Mouse (Mus musculus) lung, postnatal 0 days (tissue): Measurements from ENCODE around the gene Itpr2. TPM values are rescaled to one million over a fixed set of nuclear protein-coding genes. Genes with fewer than 3 reads are reported as not detected.

Experiments used
- ATAC-seq: fragments of 200-750 bp; cut with Nextera tagmentation; 2 replicates; pipeline ENCODE4 v1.8.0; 2017; ENCODE audit warnings: moderate library complexity
- DNase-seq: peaks from one replicate; pipeline ENCODE4 v3.0.0-alpha.2; 2016; ENCODE audit warnings: low spot score
- H3K27ac ChIP-seq: fragments of 300-500 bp; sonication (generic); 2 replicates; pipeline ENCODE4 v1.5.1; 2014; ENCODE audit warnings: antibody characterized with exemption, mild to moderate bottlenecking, low read length, mixed read lengths
- H3K27me3 ChIP-seq: fragments of 300-500 bp; sonication (generic); replicated peaks from 2 replicates; pipeline ENCODE4 v1.6.1; 2014; ENCODE audit warnings: low read length, mixed read lengths; ENCODE audit not compliant: insufficient read depth
- H3K36me3 ChIP-seq: fragments of 300-500 bp; sonication (generic); 2 replicates; pipeline ENCODE4 v1.6.1; 2014; ENCODE audit warnings: low read length, mixed read lengths; ENCODE audit not compliant: insufficient read depth
- H3K4me1 ChIP-seq: fragments of 300-500 bp; sonication (generic); 2 replicates; pipeline ENCODE4 v1.6.1; 2014; ENCODE audit warnings: antibody characterized with exemption, low read depth, low read length, mixed read lengths; ENCODE audit not compliant: insufficient read depth
- H3K4me2 ChIP-seq: fragments of 300-500 bp; sonication (generic); replicated peaks from 2 replicates; pipeline ENCODE4 v1.6.1; 2014; ENCODE audit warnings: low read depth, mild to moderate bottlenecking, low read length, moderate library complexity, mixed read lengths
- H3K4me3 ChIP-seq: fragments of 300-500 bp; sonication (generic); 2 replicates; pipeline ENCODE4 v1.5.1; 2014; ENCODE audit warnings: low read depth, low read length
- H3K9ac ChIP-seq: fragments of 300-500 bp; sonication (generic); replicated peaks from 2 replicates; pipeline ENCODE4 v1.6.1; 2014; ENCODE audit warnings: low read depth, mild to moderate bottlenecking
- H3K9me3 ChIP-seq: fragments of 300-500 bp; sonication (generic); 2 replicates; pipeline ENCODE4 v1.6.1; 2016; ENCODE audit warnings: low read length, mixed read lengths
- CTCF ChIP-seq: IDR thresholded peaks from 2 replicates; pipeline ENCODE4 v1.5.1; 2016; ENCODE audit warnings: antibody characterized with exemption, mild to moderate bottlenecking
- EP300 ChIP-seq: IDR thresholded peaks from 2 replicates; pipeline ENCODE4 v1.6.1; 2016; ENCODE audit warnings: antibody characterized with exemption, mild to moderate bottlenecking, control low read depth
- WGBS: fragments of 180-500 bp; shearing (Covaris S2); extraction: QIAGEN DNeasy Blood & Tissue Kit; methylation state at CpG from one replicate; pipeline ENCODE4 v1.1.7; 2014; 5-methylcytosine and 5-hydroxymethylcytosine counted together
- polyA plus RNA-seq: library from polyadenylated mRNA; unstranded; fragments of >200 nt; fragmentation: Nextera tagmentation; extraction: Ambion mirVana; gene quantifications from 2 replicates; pipeline ENCODE4 v1.2.1, GENCODE M21; 2015

Itpr2 gene
- polyA plus RNA-seq, 1 experiment from 2014 or later, result 15.7 TPM

- Histone ChIP-seq H3K4me3 (no peak overlapping the region), H3K4me2 (no peak overlapping the region), H3K27me3 (no peaks in the 10 kb centered on the region), H3K9me3 (no peaks in the 10 kb centered on the region), H3K9ac (no peak overlapping the region), H3K36me3 (no peaks in the 10 kb centered on the region), H3K27ac (no peak overlapping the region), H3K4me1 (no peaks in the 10 kb centered on the region)
- no peak for DNase-seq
- no peak for ATAC-seq
- TF ChIP-seq EP300, result no peak
- TF ChIP-seq CTCF, result no peak
- 53% methylated on average over 4 of the region's 4 CpGs for WGBS
Measured at GRCm38 (mm10) chr6:146538661-146539060, 36.6 kb upstream of the Itpr2 start.

GRCm38 (mm10) chr6:146538071-146538470 lies 36.0 kb upstream of the Itpr2 start:
- TF ChIP-seq CTCF (no peak), EP300 (no peak)
- Histone ChIP-seq H3K4me1 (no peaks in the 10 kb centered on the region), H3K4me3 (no peak overlapping the region), H3K36me3 (no peaks in the 10 kb centered on the region), H3K4me2 (no peak overlapping the region), H3K27ac (no peak overlapping the region), H3K9me3 (no peaks in the 10 kb centered on the region), H3K9ac (no peak overlapping the region), H3K27me3 (no peaks in the 10 kb centered on the region)
- ATAC-seq (no peak), DNase-seq (no peak)
- whole genome bisulfite sequencing, result 40% methylated on average over 2 of the region's 2 CpGs

- Histone ChIP-seq H3K27ac (no peak overlapping the region), H3K4me1 (no peaks in the 10 kb centered on the region), H3K27me3 (no peaks in the 10 kb centered on the region), H3K36me3 (no peaks in the 10 kb centered on the region), H3K4me2 (no peak overlapping the region), H3K4me3 (no peak overlapping the region), H3K9ac (no peak overlapping the region), H3K9me3 (no peaks in the 10 kb centered on the region)
- no peak for DNase-seq
- WGBS, result 88% methylated on average over 4 of the region's 4 CpGs
- TF ChIP-seq CTCF (no peak), EP300 (no peak)
- no peak for ATAC-seq
Measured at GRCm38 (mm10) chr6:146537111-146537510, 35.1 kb upstream of the Itpr2 start.

- no peak overlapping the region for H3K4me3 ChIP-seq
- 66% methylated on average over 5 of the region's 5 CpGs for WGBS
- H3K4me1 ChIP-seq, result no peaks in the 10 kb centered on the region; the same call in 1 of the 2 replicates
- H3K27me3 ChIP-seq, result no peaks in the 10 kb centered on the region
- no peaks in the 10 kb centered on the region for H3K9me3 ChIP-seq
- no peak for TF ChIP-seq CTCF
- no peak for TF ChIP-seq EP300
- H3K9ac ChIP-seq, result no peak overlapping the region
- no peaks in the 10 kb centered on the region for H3K36me3 ChIP-seq
- no peak overlapping the region for H3K27ac ChIP-seq
- ATAC-seq (no peak), DNase-seq (no peak)
- H3K4me2 ChIP-seq, result no peak overlapping the region
Measured at GRCm38 (mm10) chr6:146535501-146535900, 33.5 kb upstream of the Itpr2 start.

- Histone ChIP-seq H3K9me3 (no peaks in the 10 kb centered on the region), H3K36me3 (no peaks in the 10 kb centered on the region), H3K4me1 (no peaks in the 10 kb centered on the region; the same call in 1 of the 2 replicates), H3K9ac (no peak overlapping the region), H3K27me3 (no peaks in the 10 kb centered on the region), H3K27ac (no peak overlapping the region), H3K4me3 (no peak overlapping the region), H3K4me2 (no peak overlapping the region)
- WGBS, result 84% methylated on average over 4 of the region's 4 CpGs
- ATAC-seq (no peak), DNase-seq (no peak)
- TF ChIP-seq CTCF, result no peak
- no peak for TF ChIP-seq EP300
Measured at GRCm38 (mm10) chr6:146533146-146533545, 31.1 kb upstream of the Itpr2 start.

GRCm38 (mm10) chr6:146530769-146531168 lies 28.7 kb upstream of the Itpr2 start:
- TF ChIP-seq CTCF (no peak), EP300 (peak; percentile 94)
- ATAC-seq (peak; percentile 94), DNase-seq (peak; percentile 79)
- Histone ChIP-seq H3K4me2 (no peak overlapping the region), H3K36me3 (no peaks in the 10 kb centered on the region), H3K9me3 (no peaks in the 10 kb centered on the region), H3K4me3 (no peak overlapping the region), H3K4me1 (no peaks in the 10 kb centered on the region; the same call in 1 of the 2 replicates), H3K9ac (no peak overlapping the region), H3K27ac (no peak overlapping the region), H3K27me3 (no peaks in the 10 kb centered on the region)
- 36% methylated on average over 5 of the region's 5 CpGs for WGBS

GRCm38 (mm10) chr6:146530363-146530762 lies 28.3 kb upstream of the Itpr2 start:
- 39% methylated on average over 7 of the region's 7 CpGs for WGBS
- Histone ChIP-seq H3K27ac (no peak overlapping the region), H3K4me1 (no peaks in the 10 kb centered on the region; the same call in 1 of the 2 replicates), H3K27me3 (no peaks in the 10 kb centered on the region), H3K4me2 (no peak overlapping the region), H3K9me3 (no peaks in the 10 kb centered on the region), H3K4me3 (no peak overlapping the region), H3K36me3 (no peaks in the 10 kb centered on the region), H3K9ac (no peak overlapping the region)
- ATAC-seq (peak; percentile 75), DNase-seq (no peak)
- TF ChIP-seq EP300 (no peak), CTCF (no peak)
